Mouse (Mus musculus): ENCODE measurements at regions not wholly inside any gene's neighbourhood (a gene's known extent, or its start where the extent isn't known, plus 50 kb on each side); places are given as distances from the start of the nearest gene placed in this dataset.

- H3K4me1 ChIP-seq (ENCODE audit: control insufficient read depth, insufficient read depth, low read length), result no peaks in the 10 kb centered on the region
- no peak overlapping the region for H3K4me3 ChIP-seq (ENCODE audit: insufficient read depth, low read length)
- TF ChIP-seq POLR2A (IDR thresholded peaks at IDR 0.05; ENCODE audit: low read depth, low read length) (no peak), CTCF (IDR thresholded peaks at IDR 0.05; ENCODE audit: borderline replicate concordance, insufficient read depth, low read length) (no peak)
- H3K27ac ChIP-seq (ENCODE audit: insufficient read depth, low read length), result no peak overlapping the region
These were observed 146.1 kb upstream of the Astn2 start for GRCm38 (mm10) chr4:66550306-66551104.

DNA sequence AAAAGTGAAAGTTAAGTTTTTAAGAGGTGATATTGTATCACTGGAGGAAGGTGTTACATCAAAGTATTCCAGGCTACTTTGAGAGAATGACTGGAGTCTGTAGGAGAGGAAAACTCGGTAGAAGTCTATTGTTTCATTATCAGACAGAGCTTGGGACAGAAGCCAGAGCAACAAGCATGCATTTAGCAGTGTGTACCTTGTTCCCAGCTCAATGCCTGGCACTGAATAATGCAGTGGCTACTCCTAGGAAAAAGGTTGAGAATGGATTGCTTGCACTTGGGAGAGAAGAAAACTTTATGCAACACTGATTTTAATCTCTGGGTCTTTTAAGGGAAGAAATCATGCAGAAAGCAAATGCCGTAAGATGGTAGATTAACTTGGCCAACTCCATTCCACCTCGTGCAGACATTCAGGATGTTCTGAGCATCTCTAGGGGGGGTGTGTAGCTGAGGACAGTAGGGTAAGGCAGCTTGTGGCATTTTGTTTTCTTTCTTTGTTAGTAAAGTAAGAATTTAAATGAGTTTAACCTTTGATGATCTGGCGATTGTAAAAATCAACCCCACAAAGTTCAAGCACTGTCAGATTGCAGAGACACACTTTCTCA, 138.5 kb upstream of the Astn2 start:
- no peak overlapping the region for H3K4me3 ChIP-seq (ENCODE audit: insufficient read depth, low read length)
- H3K27ac ChIP-seq (ENCODE audit: insufficient read depth, low read length), result no peak overlapping the region
- TF ChIP-seq CTCF (IDR thresholded peaks at IDR 0.05; ENCODE audit: borderline replicate concordance, insufficient read depth, low read length) (no peak), POLR2A (IDR thresholded peaks at IDR 0.05; ENCODE audit: low read depth, low read length) (no peak)
- H3K4me1 ChIP-seq (ENCODE audit: control insufficient read depth, insufficient read depth, low read length), result no peaks in the 10 kb centered on the region

- H3K4me1 ChIP-seq (ENCODE audit: control insufficient read depth, insufficient read depth, low read length), result no peaks in the 10 kb centered on the region
- no peak overlapping the region for H3K27ac ChIP-seq (ENCODE audit: insufficient read depth, low read length)
- TF ChIP-seq CTCF (IDR thresholded peaks at IDR 0.05; ENCODE audit: borderline replicate concordance, insufficient read depth, low read length) (no peak), POLR2A (IDR thresholded peaks at IDR 0.05; ENCODE audit: low read depth, low read length) (no peak)
- no peak overlapping the region for H3K4me3 ChIP-seq (ENCODE audit: insufficient read depth, low read length)
These were observed 120.0 kb upstream of the Astn2 start for GRCm38 (mm10) chr4:66524456-66524855.

DNA sequence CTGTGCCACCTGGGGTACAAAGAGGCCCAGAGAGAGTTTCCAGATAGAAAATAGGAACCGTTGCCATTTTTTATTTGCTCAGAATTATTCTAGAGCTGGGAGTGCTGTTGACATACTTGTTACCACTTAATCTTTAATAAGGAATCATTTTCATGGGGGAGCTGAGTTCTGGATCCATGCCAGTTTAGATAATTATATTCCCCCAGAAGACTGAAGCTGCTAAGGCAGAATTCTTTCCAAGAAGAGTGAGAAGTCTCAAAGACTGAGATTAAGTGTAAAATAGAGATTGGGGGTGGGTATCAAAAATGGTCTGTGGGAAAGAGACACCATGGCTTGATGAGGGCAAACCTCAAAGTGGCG, 119.5 kb upstream of the Astn2 start:
- H3K4me1 ChIP-seq (ENCODE audit: control insufficient read depth, insufficient read depth, low read length), result no peaks in the 10 kb centered on the region
- H3K27ac ChIP-seq (ENCODE audit: insufficient read depth, low read length), result no peak overlapping the region
- H3K4me3 ChIP-seq (ENCODE audit: insufficient read depth, low read length), result no peak overlapping the region
- TF ChIP-seq POLR2A (IDR thresholded peaks at IDR 0.05; ENCODE audit: low read depth, low read length) (no peak), CTCF (IDR thresholded peaks at IDR 0.05; ENCODE audit: borderline replicate concordance, insufficient read depth, low read length) (no peak)

- H3K4me3 ChIP-seq (ENCODE audit: insufficient read depth, low read length), result no peak overlapping the region
- H3K27ac ChIP-seq (ENCODE audit: insufficient read depth, low read length), result no peak overlapping the region
- TF ChIP-seq CTCF (IDR thresholded peaks at IDR 0.05; ENCODE audit: borderline replicate concordance, insufficient read depth, low read length) (peak; percentile 89), POLR2A (IDR thresholded peaks at IDR 0.05; ENCODE audit: low read depth, low read length) (no peak)
- H3K4me1 ChIP-seq (ENCODE audit: control insufficient read depth, insufficient read depth, low read length), result no peaks in the 10 kb centered on the region
These were observed 119.0 kb upstream of the Astn2 start for GRCm38 (mm10) chr4:66523238-66523885.

DNA sequence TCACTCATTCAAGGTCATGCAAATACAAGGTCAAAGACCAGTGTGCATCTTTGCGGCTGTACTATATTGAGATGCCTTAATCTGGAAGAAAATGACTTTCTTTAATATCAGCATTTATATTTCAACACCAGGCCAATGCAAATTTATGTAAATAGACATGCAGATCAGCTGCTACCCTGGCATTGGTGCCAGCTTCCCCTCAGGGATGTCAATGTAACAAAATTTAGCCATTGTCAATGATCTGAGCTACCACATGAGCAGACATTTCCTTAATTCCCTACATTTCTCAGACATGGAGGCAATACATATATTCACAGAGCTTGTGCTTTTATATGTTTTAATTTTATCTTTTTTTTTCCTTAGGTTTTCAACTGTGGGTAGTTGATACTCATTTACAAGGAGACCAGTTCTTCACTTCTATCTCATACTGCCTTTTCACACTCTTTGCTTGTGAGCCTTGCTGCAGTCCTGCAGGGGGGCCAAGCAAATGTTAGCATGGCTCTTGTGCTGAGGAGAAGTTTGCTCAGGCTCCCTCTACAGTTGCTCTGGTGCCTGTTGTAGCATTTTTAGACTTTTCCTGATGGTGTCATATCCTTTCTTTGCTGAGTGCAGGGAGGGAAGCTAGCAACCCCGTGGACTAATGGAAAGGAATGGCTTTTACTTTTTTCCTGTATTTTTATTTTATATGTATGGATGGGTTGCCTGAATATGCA, 117.8 kb upstream of the Astn2 start:
- Histone ChIP-seq H3K4me3 (ENCODE audit: insufficient read depth, low read length) (no peak overlapping the region), H3K27ac (ENCODE audit: insufficient read depth, low read length) (no peak overlapping the region), H3K4me1 (ENCODE audit: control insufficient read depth, insufficient read depth, low read length) (no peaks in the 10 kb centered on the region)
- TF ChIP-seq CTCF (IDR thresholded peaks at IDR 0.05; ENCODE audit: borderline replicate concordance, insufficient read depth, low read length), result no peak
- TF ChIP-seq POLR2A (IDR thresholded peaks at IDR 0.05; ENCODE audit: low read depth, low read length), result no peak

GRCm38 (mm10) chr4:66520796-66521195, 116.4 kb upstream of the Astn2 start:
- TF ChIP-seq CTCF (IDR thresholded peaks at IDR 0.05; ENCODE audit: borderline replicate concordance, insufficient read depth, low read length) (no peak), POLR2A (IDR thresholded peaks at IDR 0.05; ENCODE audit: low read depth, low read length) (no peak)

DNA sequence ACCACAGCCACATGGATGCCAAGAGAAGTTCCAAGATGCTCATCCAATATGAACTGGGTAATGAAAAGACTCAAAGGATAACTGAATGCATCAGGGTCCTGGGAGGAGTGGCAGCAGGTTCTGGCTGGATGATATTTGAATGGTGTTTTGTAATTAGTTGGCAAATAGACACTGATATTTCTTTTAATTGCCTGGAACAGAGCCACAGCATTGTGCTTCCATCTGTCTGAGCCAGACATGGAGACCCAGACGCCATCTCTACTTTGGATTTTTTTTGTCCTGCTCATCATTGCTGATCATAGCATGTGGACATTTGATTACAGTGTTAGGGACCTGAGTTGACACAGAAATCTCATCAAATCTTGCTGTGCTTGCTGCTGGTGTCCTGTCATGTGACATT, 111.4 kb upstream of the Astn2 start:
- no peaks in the 10 kb centered on the region for H3K4me1 ChIP-seq (ENCODE audit: control insufficient read depth, insufficient read depth, low read length)
- no peak overlapping the region for H3K27ac ChIP-seq (ENCODE audit: insufficient read depth, low read length)
- TF ChIP-seq CTCF (IDR thresholded peaks at IDR 0.05; ENCODE audit: borderline replicate concordance, insufficient read depth, low read length) (no peak), POLR2A (IDR thresholded peaks at IDR 0.05; ENCODE audit: low read depth, low read length) (no peak)
- H3K4me3 ChIP-seq (ENCODE audit: insufficient read depth, low read length), result no peak overlapping the region

More at GRCm38 (mm10) chr4:66520796-66521195, 116.4 kb upstream of the Astn2 start:
- Histone ChIP-seq H3K4me3 (ENCODE audit: insufficient read depth, low read length) (no peak overlapping the region), H3K27ac (ENCODE audit: insufficient read depth, low read length) (no peak overlapping the region), H3K4me1 (ENCODE audit: control insufficient read depth, insufficient read depth, low read length) (no peaks in the 10 kb centered on the region)

DNA sequence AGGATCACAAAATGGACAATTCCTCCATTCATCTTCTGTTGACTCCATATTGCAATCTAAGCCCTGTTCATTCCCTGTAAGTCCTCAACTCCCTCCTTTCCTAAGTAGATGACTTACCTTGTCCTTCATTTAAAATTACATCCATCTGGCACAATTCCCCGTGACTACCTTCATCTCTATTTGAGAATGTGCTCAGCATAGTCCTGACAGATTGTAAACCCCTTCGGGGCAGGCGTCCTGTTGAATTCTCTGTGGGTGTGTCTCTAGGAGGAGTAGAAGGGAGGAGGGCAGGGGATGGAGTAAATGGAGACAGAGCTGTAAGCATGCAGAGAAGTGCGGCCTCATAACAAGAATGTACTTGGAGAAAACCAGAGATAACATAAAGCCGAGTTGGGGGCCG, 79.1 kb upstream of the Astn2 start:
- Histone ChIP-seq H3K4me3 (ENCODE audit: insufficient read depth, low read length) (no peak overlapping the region), H3K4me1 (ENCODE audit: control insufficient read depth, insufficient read depth, low read length) (no peaks in the 10 kb centered on the region), H3K27ac (ENCODE audit: insufficient read depth, low read length) (no peak overlapping the region)
- TF ChIP-seq CTCF (IDR thresholded peaks at IDR 0.05; ENCODE audit: borderline replicate concordance, insufficient read depth, low read length), result no peak
